Mouse (Mus musculus): ENCODE measurements at regions not wholly inside any gene's neighbourhood (a gene's known extent, or its start where the extent isn't known, plus 50 kb on each side); places are given as distances from the start of the nearest gene placed in this dataset.

- Histone ChIP-seq H3K4me3 (ENCODE audit: insufficient read depth in 1 of 2, low read depth in 2 of 2, low read length in 2 of 2) (no peak overlapping the region), H3K4me1 (replicated peaks; ENCODE audit: control insufficient read depth in 2 of 2, insufficient read depth in 2 of 2, low read length in 1 of 2) (peaks cover 0 to 4% of the 10 kb centered on the region in 2 experiments; a peak in 1 of 4 replicates), H3K36me3 (replicated peaks; ENCODE audit: control insufficient read depth, insufficient read depth, low read depth) (no peaks in the 10 kb centered on the region), H3K27me3 (ENCODE audit: control insufficient read depth, insufficient read depth, low read length) (no peaks in the 10 kb centered on the region), H3K4me2 (ENCODE audit: low read depth) (no peak overlapping the region), H3K9ac (replicated peaks) (no peak overlapping the region), H3K27ac (no peak overlapping the region), H3K9me3 (ENCODE audit: control insufficient read depth, low read length) (no peaks in the 10 kb centered on the region)
- ATAC-seq (ENCODE audit: insufficient read depth) (no peak), DNase-seq (ENCODE audit: low read depth in 3 of 3, low spot score in 3 of 3) (no peak)
- 24% methylated on average over 5 of the region's 5 CpGs for WGBS (ENCODE audit: insufficient replicate concordance)
- TF ChIP-seq CTCF (IDR thresholded peaks at IDR 0.05; ENCODE audit: low read depth) (no peak), EP300 (IDR thresholded peaks at IDR 0.05; ENCODE audit: low read depth) (no peak)
Measured at GRCm38 (mm10) chr1:80015474-80015873, 154.5 kb upstream of the Serpine2 start.

- H3K36me3 ChIP-seq (replicated peaks; ENCODE audit: control insufficient read depth, insufficient read depth, low read depth): no peaks in the 10 kb centered on the region
- 69% methylated on average over 2 of the region's 2 CpGs for WGBS (ENCODE audit: insufficient replicate concordance)
- no peaks in the 10 kb centered on the region for H3K27me3 ChIP-seq (ENCODE audit: control insufficient read depth, insufficient read depth, low read length)
- H3K4me1 ChIP-seq (replicated peaks; ENCODE audit: control insufficient read depth in 2 of 2, insufficient read depth in 2 of 2, low read length in 1 of 2): peaks cover 0 to 4% of the 10 kb centered on the region in 2 experiments; a peak in 1 of 4 replicates
- H3K9ac ChIP-seq (replicated peaks): no peak overlapping the region
- no peaks in the 10 kb centered on the region for H3K9me3 ChIP-seq (ENCODE audit: control insufficient read depth, low read length)
- no peak overlapping the region for H3K4me2 ChIP-seq (ENCODE audit: low read depth)
- no peak for ATAC-seq (ENCODE audit: insufficient read depth)
- no peak for DNase-seq (ENCODE audit: low read depth in 3 of 3, low spot score in 3 of 3)
- H3K27ac ChIP-seq: no peak overlapping the region
- TF ChIP-seq EP300 (IDR thresholded peaks at IDR 0.05; ENCODE audit: low read depth) (no peak), CTCF (IDR thresholded peaks at IDR 0.05; ENCODE audit: low read depth) (no peak)
- no peak overlapping the region for H3K4me3 ChIP-seq (ENCODE audit: insufficient read depth in 1 of 2, low read depth in 2 of 2, low read length in 2 of 2)
Measured at GRCm38 (mm10) chr1:80014586-80014985, 153.6 kb upstream of the Serpine2 start.

GRCm38 (mm10) chr1:80010724-80011123, 149.7 kb upstream of the Serpine2 start:
- TF ChIP-seq CTCF (IDR thresholded peaks at IDR 0.05; ENCODE audit: low read depth): no peak
- no peak for TF ChIP-seq EP300 (IDR thresholded peaks at IDR 0.05; ENCODE audit: low read depth)
- Histone ChIP-seq H3K4me2 (ENCODE audit: low read depth) (no peak overlapping the region), H3K9me3 (ENCODE audit: control insufficient read depth, low read length) (no peaks in the 10 kb centered on the region), H3K4me1 (replicated peaks; ENCODE audit: control insufficient read depth in 2 of 2, insufficient read depth in 2 of 2, low read length in 1 of 2) (no peaks in the 10 kb centered on the region), H3K36me3 (replicated peaks; ENCODE audit: control insufficient read depth, insufficient read depth, low read depth) (no peaks in the 10 kb centered on the region), H3K4me3 (ENCODE audit: insufficient read depth in 1 of 2, low read depth in 2 of 2, low read length in 2 of 2) (no peak overlapping the region), H3K27ac (no peak overlapping the region), H3K9ac (replicated peaks) (no peak overlapping the region), H3K27me3 (ENCODE audit: control insufficient read depth, insufficient read depth, low read length) (no peaks in the 10 kb centered on the region)
- ATAC-seq (ENCODE audit: insufficient read depth): no peak
- WGBS (ENCODE audit: insufficient replicate concordance): 42% methylated on average over 4 of the region's 4 CpGs
- no peak for DNase-seq (ENCODE audit: low read depth in 3 of 3, low spot score in 3 of 3)

GRCm38 (mm10) chr1:79999081-79999480, 138.1 kb upstream of the Serpine2 start:
- H3K27me3 ChIP-seq (ENCODE audit: control insufficient read depth, insufficient read depth, low read length): no peaks in the 10 kb centered on the region
- peak; percentile 80 for TF ChIP-seq CTCF (IDR thresholded peaks at IDR 0.05; ENCODE audit: low read depth)
- TF ChIP-seq EP300 (IDR thresholded peaks at IDR 0.05; ENCODE audit: low read depth): no peak
- no peak overlapping the region for H3K4me3 ChIP-seq (ENCODE audit: insufficient read depth in 1 of 2, low read depth in 2 of 2, low read length in 2 of 2)
- H3K27ac ChIP-seq: no peak overlapping the region
- WGBS (ENCODE audit: insufficient replicate concordance): 65% methylated on average over 11 of the region's 11 CpGs
- no peaks in the 10 kb centered on the region for H3K36me3 ChIP-seq (replicated peaks; ENCODE audit: control insufficient read depth, insufficient read depth, low read depth)
- DNase-seq (ENCODE audit: low read depth in 3 of 3, low spot score in 3 of 3) (peak in 1 of 3 experiments; percentile 3), ATAC-seq (ENCODE audit: insufficient read depth) (no peak)
- H3K9me3 ChIP-seq (ENCODE audit: control insufficient read depth, low read length): no peaks in the 10 kb centered on the region
- no peaks in the 10 kb centered on the region for H3K4me1 ChIP-seq (replicated peaks; ENCODE audit: control insufficient read depth in 2 of 2, insufficient read depth in 2 of 2, low read length in 1 of 2)
- no peak overlapping the region for H3K4me2 ChIP-seq (ENCODE audit: low read depth)
- H3K9ac ChIP-seq (replicated peaks): no peak overlapping the region

- Histone ChIP-seq H3K9ac (replicated peaks) (no peak overlapping the region), H3K4me1 (replicated peaks; ENCODE audit: control insufficient read depth in 2 of 2, insufficient read depth in 2 of 2, low read length in 1 of 2) (no peaks in the 10 kb centered on the region), H3K4me3 (ENCODE audit: insufficient read depth in 1 of 2, low read depth in 2 of 2, low read length in 2 of 2) (no peak overlapping the region), H3K4me2 (ENCODE audit: low read depth) (no peak overlapping the region), H3K27me3 (ENCODE audit: control insufficient read depth, insufficient read depth, low read length) (no peaks in the 10 kb centered on the region), H3K36me3 (replicated peaks; ENCODE audit: control insufficient read depth, insufficient read depth, low read depth) (no peaks in the 10 kb centered on the region), H3K27ac (no peak overlapping the region), H3K9me3 (ENCODE audit: control insufficient read depth, low read length) (no peaks in the 10 kb centered on the region)
- ATAC-seq (ENCODE audit: insufficient read depth): no peak
- no peak for TF ChIP-seq CTCF (IDR thresholded peaks at IDR 0.05; ENCODE audit: low read depth)
- TF ChIP-seq EP300 (IDR thresholded peaks at IDR 0.05; ENCODE audit: low read depth): no peak
- WGBS (ENCODE audit: insufficient replicate concordance): 74% methylated on average over 10 of the region's 10 CpGs
- no peak for DNase-seq (ENCODE audit: low read depth in 3 of 3, low spot score in 3 of 3)
Measured at GRCm38 (mm10) chr1:79997911-79998310, 136.9 kb upstream of the Serpine2 start.

Data from liver, embryonic 14.5 days (tissue).